ENCODE assay signal across 15 mouse cellular contexts in genomic region chr2:106083801-106084800, GRCm38 (mm10).
DNase-seq lines count a peak whose midpoint lies in the region; ATAC-seq lines count a peak whose summit lies in the region.
"Had no signal": no experiment of that assay in that cellular context is flagged by ENCODE, and none has a peak within 500 bp of the region (broad histone marks: within the 10 kb centered on the region; RNA-seq: fewer than 3 reads in every experiment).

No protein-coding gene starts in this region.

- no peaks in the 10 kb centered on the region for H3K9me3 ChIP-seq in embryonic facial prominence, embryonic 14.5 days (ENCODE audit: control insufficient read depth, low read length)
- H3K9me3 ChIP-seq in hindbrain, embryonic 16.5 days (ENCODE audit: control insufficient read depth, low read length), result no peaks in the 10 kb centered on the region
- H3K9me3 ChIP-seq in neural tube, embryonic 14.5 days (ENCODE audit: control insufficient read depth, low read length), result no peaks in the 10 kb centered on the region
- no peaks in the 10 kb centered on the region for H3K9me3 ChIP-seq in kidney, embryonic 16.5 days (ENCODE audit: low read length)
- H3K9me3 ChIP-seq: embryonic facial prominence, embryonic 12.5 days had no signal

- H3K4me3 ChIP-seq in embryonic facial prominence, embryonic 14.5 days (ENCODE audit: low read depth, low read length), result no peak overlapping the region
- H3K4me3 ChIP-seq in hindbrain, embryonic 16.5 days (ENCODE audit: low read length), result no peak overlapping the region
- H3K4me3 ChIP-seq in neural tube, embryonic 14.5 days (ENCODE audit: low read depth, low read length), result no peak overlapping the region
- no peak overlapping the region for H3K4me3 ChIP-seq in kidney, embryonic 16.5 days (ENCODE audit: low read length)
- H3K4me3 ChIP-seq: embryonic facial prominence, embryonic 12.5 days had no signal

- ATAC-seq in cerebellum, adult (ENCODE audit: insufficient number of reproducible peaks, low FRiP score, low TSS enrichment), result no peak
- no peak for ATAC-seq in embryonic facial prominence, embryonic 14.5 days (ENCODE audit: low read depth)
- peak; percentile 90 for ATAC-seq in hindbrain, embryonic 16.5 days
- ATAC-seq in neural tube, embryonic 14.5 days (ENCODE audit: low read depth), result peak; percentile 81; the same call in 1 of the 2 replicates
- no peak for ATAC-seq in megakaryocyte-erythroid progenitor cell, adult 5-6 weeks (replicated peaks; ENCODE audit: low FRiP score, low TSS enrichment, poor library complexity, severe bottlenecking)
- ATAC-seq in kidney, embryonic 16.5 days (ENCODE audit: low FRiP score, low TSS enrichment), result no peak
- ATAC-seq in frontal cortex, adult (ENCODE audit: low TSS enrichment), result no peak
- ATAC-seq: Patski had no signal

- DNase-seq in cerebellum, postnatal 25 days, result peak; percentile 16 to 30
- peak; percentile 60 for DNase-seq in embryonic facial prominence, embryonic 14.5 days (ENCODE audit: low spot score)
- DNase-seq: adrenal gland, postnatal 25 days; gastrocnemius, postnatal 14 days; heart, postnatal 14 days; lung, postnatal 14 days had no signal

- no peaks in the 10 kb centered on the region for H3K4me1 ChIP-seq in embryonic facial prominence, embryonic 14.5 days (ENCODE audit: control insufficient read depth, insufficient read depth, low read length)
- H3K4me1 ChIP-seq in hindbrain, embryonic 16.5 days (ENCODE audit: control insufficient read depth, insufficient read depth, low read depth, low read length), result no peaks in the 10 kb centered on the region; the same call in 1 of the 2 replicates
- no peaks in the 10 kb centered on the region for H3K4me1 ChIP-seq in neural tube, embryonic 14.5 days (ENCODE audit: control insufficient read depth, insufficient read depth, low read length)
- H3K4me1 ChIP-seq in kidney, embryonic 16.5 days (ENCODE audit: insufficient read depth, low read length), result 0 out of 2 replicates have a peak, but pooled peaks cover 2% of the 10 kb centered on the region
- H3K4me1 ChIP-seq: embryonic facial prominence, embryonic 12.5 days had no signal

- no peak overlapping the region for H3K27ac ChIP-seq in embryonic facial prominence, embryonic 14.5 days (replicated peaks; ENCODE audit: low read depth, low read length)
- 0 out of 2 replicates have a peak overlapping the region, but pooled peaks have one; percentile 29 for H3K27ac ChIP-seq in hindbrain, embryonic 16.5 days (ENCODE audit: low read depth, low read length)
- no peak overlapping the region for H3K27ac ChIP-seq in neural tube, embryonic 14.5 days (ENCODE audit: low read depth, low read length)
- no peak overlapping the region for H3K27ac ChIP-seq in kidney, embryonic 16.5 days (ENCODE audit: low read length)
- H3K27ac ChIP-seq: embryonic facial prominence, embryonic 12.5 days; kidney, postnatal 0 days had no signal

- WGBS in embryonic facial prominence, embryonic 14.5 days, result 20% methylated on average over 11 of the region's 11 CpGs
- WGBS in hindbrain, embryonic 16.5 days, result 8% methylated on average over 11 of the region's 11 CpGs
- WGBS in neural tube, embryonic 14.5 days, result 6% methylated on average over 11 of the region's 11 CpGs
- 26% methylated on average over 11 of the region's 11 CpGs for WGBS in kidney, embryonic 16.5 days

- no peaks in the 10 kb centered on the region; the same call in 1 of the 2 replicates for H3K27me3 ChIP-seq in embryonic facial prominence, embryonic 14.5 days (replicated peaks; ENCODE audit: control insufficient read depth, insufficient read depth, low read length)
- H3K27me3 ChIP-seq in hindbrain, embryonic 16.5 days (replicated peaks; ENCODE audit: control insufficient read depth, insufficient read depth, low read length), result no peaks in the 10 kb centered on the region
- no peaks in the 10 kb centered on the region for H3K27me3 ChIP-seq in neural tube, embryonic 14.5 days (ENCODE audit: control insufficient read depth, insufficient read depth, low read length)
- no peaks in the 10 kb centered on the region for H3K27me3 ChIP-seq in kidney, embryonic 16.5 days (ENCODE audit: insufficient read depth, low read length)
- H3K27me3 ChIP-seq: embryonic facial prominence, embryonic 12.5 days had no signal

- no peak overlapping the region for H3K4me2 ChIP-seq in embryonic facial prominence, embryonic 14.5 days (ENCODE audit: low read depth, low read length)
- no peak overlapping the region; the same call in 1 of the 2 replicates for H3K4me2 ChIP-seq in hindbrain, embryonic 16.5 days (ENCODE audit: low read length)
- H3K4me2 ChIP-seq in neural tube, embryonic 14.5 days (ENCODE audit: low read depth, low read length), result no peak overlapping the region
- no peak overlapping the region for H3K4me2 ChIP-seq in kidney, embryonic 16.5 days (replicated peaks; ENCODE audit: low read depth, low read length)
- H3K4me2 ChIP-seq: embryonic facial prominence, embryonic 12.5 days had no signal

- H3K9ac ChIP-seq in embryonic facial prominence, embryonic 14.5 days (ENCODE audit: low read depth, low read length), result no peak overlapping the region
- H3K9ac ChIP-seq in hindbrain, embryonic 16.5 days (ENCODE audit: low read depth, low read length), result no peak overlapping the region
- H3K9ac ChIP-seq in neural tube, embryonic 14.5 days (replicated peaks; ENCODE audit: low read depth, low read length), result no peak overlapping the region
- no peak overlapping the region for H3K9ac ChIP-seq in kidney, embryonic 16.5 days (replicated peaks; ENCODE audit: low read length)
- H3K9ac ChIP-seq: embryonic facial prominence, embryonic 12.5 days had no signal

- H3K36me3 ChIP-seq in embryonic facial prominence, embryonic 14.5 days (ENCODE audit: control insufficient read depth, insufficient read depth, low read length), result no peaks in the 10 kb centered on the region
- H3K36me3 ChIP-seq in hindbrain, embryonic 16.5 days (ENCODE audit: control insufficient read depth, insufficient read depth, low read length), result no peaks in the 10 kb centered on the region
- H3K36me3 ChIP-seq in neural tube, embryonic 14.5 days (ENCODE audit: control insufficient read depth, insufficient read depth, low read length), result no peaks in the 10 kb centered on the region
- no peaks in the 10 kb centered on the region for H3K36me3 ChIP-seq in kidney, embryonic 16.5 days (ENCODE audit: insufficient read depth, low read length)
- H3K36me3 ChIP-seq: embryonic facial prominence, embryonic 12.5 days had no signal

Comparison
In these comparisons a context has a peak if more than half of its experiments do, and no peak if none do; other contexts are left out.
1. ATAC-seq: peak in hindbrain, embryonic 16.5 days (single experiment) and neural tube, embryonic 14.5 days (single experiment); none in cerebellum, adult (single experiment), embryonic facial prominence, embryonic 14.5 days (single experiment), megakaryocyte-erythroid progenitor cell, adult 5-6 weeks (single experiment), kidney, embryonic 16.5 days (single experiment) and frontal cortex, adult (single experiment).